Mouse (Mus musculus) liver, embryonic 16.5 days (tissue): ENCODE data around the gene Cdc42bpb. TPM values are rescaled to one million over a fixed set of nuclear protein-coding genes. Genes with fewer than 3 reads are reported as not detected.

Experiments
- ATAC-seq: fragments of 200-750 bp; cut with Nextera tagmentation; 2 replicates; pipeline ENCODE4 v1.8.0; 2017; ENCODE audit warnings: low read depth, mild to moderate bottlenecking, moderate number of reproducible peaks, moderate library complexity
- H3K27ac ChIP-seq: fragments of 300-500 bp; sonication (generic); 2 replicates; pipeline ENCODE4 v1.5.1; 2014; ENCODE audit warnings: mild to moderate bottlenecking, low read length
- H3K27me3 ChIP-seq: fragments of 300-500 bp; sonication (generic); 2 replicates; pipeline ENCODE4 v1.6.1; 2014; ENCODE audit warnings: low read depth, low read length, mixed read lengths; ENCODE audit not compliant: control insufficient read depth, insufficient read depth
- H3K36me3 ChIP-seq: fragments of 300-500 bp; sonication (generic); 2 replicates; pipeline ENCODE4 v1.6.1; 2014; ENCODE audit warnings: mild to moderate bottlenecking; ENCODE audit not compliant: control insufficient read depth, insufficient read depth
- H3K4me1 ChIP-seq: fragments of 300-500 bp; sonication (generic); 2 replicates; pipeline ENCODE4 v1.6.1; 2014; ENCODE audit warnings: low read depth, low read length, mixed read lengths; ENCODE audit not compliant: control insufficient read depth
- H3K4me2 ChIP-seq: fragments of 300-500 bp; sonication (generic); 2 replicates; pipeline ENCODE4 v1.6.1; 2014; ENCODE audit warnings: low read depth, low read length, mixed read lengths
- H3K4me3 ChIP-seq: fragments of 300-500 bp; sonication (generic); 2 replicates; pipeline ENCODE4 v1.5.1; 2014; ENCODE audit warnings: low read depth, mild to moderate bottlenecking, low read length
- H3K9ac ChIP-seq: fragments of 300-500 bp; sonication (generic); 2 replicates; pipeline ENCODE4 v1.6.1; 2014; ENCODE audit warnings: low read depth, low read length
- H3K9me3 ChIP-seq: fragments of 300-500 bp; sonication (generic); replicated peaks from 2 replicates; pipeline ENCODE4 v1.6.1; 2016; ENCODE audit warnings: low read length; ENCODE audit not compliant: control insufficient read depth
- WGBS: fragments of 180-500 bp; shearing (Covaris S2); extraction: QIAGEN DNeasy Blood & Tissue Kit; methylation state at CpG from one replicate; pipeline ENCODE4 v1.1.7; 2014; ENCODE audit not compliant: insufficient replicate concordance; 5-methylcytosine and 5-hydroxymethylcytosine counted together
- polyA plus RNA-seq: library from polyadenylated mRNA; unstranded; fragments of >200 nt; fragmentation: Nextera tagmentation; extraction: Ambion mirVana; gene quantifications from 2 replicates; pipeline ENCODE4 v1.2.1, GENCODE M21; 2015

Cdc42bpb gene
- polyA plus RNA-seq, 1 experiment from 2014 or later = 10.1 TPM

- Histone ChIP-seq H3K27ac (no peak overlapping the region), H3K4me1 (peaks cover 3% of the 10 kb centered on the region), H3K27me3 (no peaks in the 10 kb centered on the region), H3K36me3 (no peaks in the 10 kb centered on the region), H3K9ac (no peak overlapping the region), H3K9me3 (no peaks in the 10 kb centered on the region), H3K4me2 (no peak overlapping the region), H3K4me3 (no peak overlapping the region)
- WGBS = 74% methylated on average over 15 of the region's 15 CpGs
- no peak for ATAC-seq
Observed at GRCm38 (mm10) chr12:111333020-111333605, 44.4 kb downstream of the Cdc42bpb start.

- no peak overlapping the region for H3K27ac ChIP-seq
- no peaks in the 10 kb centered on the region for H3K27me3 ChIP-seq
- H3K36me3 ChIP-seq = no peaks in the 10 kb centered on the region
- H3K9me3 ChIP-seq = no peaks in the 10 kb centered on the region
- H3K9ac ChIP-seq = no peak overlapping the region
- H3K4me2 ChIP-seq = no peak overlapping the region
- WGBS = 74% methylated on average over 11 of the region's 11 CpGs
- H3K4me1 ChIP-seq = no peaks in the 10 kb centered on the region; the same call in 1 of the 2 replicates
- no peak for ATAC-seq
- no peak overlapping the region for H3K4me3 ChIP-seq
Observed at GRCm38 (mm10) chr12:111332443-111332842, 45.1 kb downstream of the Cdc42bpb start.

- 79% methylated on average over 9 of the region's 9 CpGs for WGBS
- H3K9ac ChIP-seq = no peak overlapping the region
- H3K4me1 ChIP-seq = no peaks in the 10 kb centered on the region; the same call in 1 of the 2 replicates
- H3K4me2 ChIP-seq = no peak overlapping the region
- H3K27me3 ChIP-seq = no peaks in the 10 kb centered on the region
- no peak overlapping the region for H3K27ac ChIP-seq
- no peaks in the 10 kb centered on the region for H3K9me3 ChIP-seq
- ATAC-seq = no peak
- no peaks in the 10 kb centered on the region for H3K36me3 ChIP-seq
- H3K4me3 ChIP-seq = no peak overlapping the region
Observed at GRCm38 (mm10) chr12:111331573-111331972, 45.9 kb downstream of the Cdc42bpb start.

- no peaks in the 10 kb centered on the region for H3K27me3 ChIP-seq
- H3K36me3 ChIP-seq = no peaks in the 10 kb centered on the region
- no peak for ATAC-seq
- 85% methylated on average over 15 of the region's 15 CpGs for WGBS
- H3K9ac ChIP-seq = no peak overlapping the region
- no peak overlapping the region for H3K4me2 ChIP-seq
- H3K4me3 ChIP-seq = no peak overlapping the region
- no peak overlapping the region for H3K27ac ChIP-seq
- no peaks in the 10 kb centered on the region for H3K9me3 ChIP-seq
- no peaks in the 10 kb centered on the region; the same call in 1 of the 2 replicates for H3K4me1 ChIP-seq
Observed at GRCm38 (mm10) chr12:111329281-111329680, 48.2 kb downstream of the Cdc42bpb start.

- H3K27ac ChIP-seq = no peak overlapping the region
- H3K36me3 ChIP-seq = 0 out of 2 replicates have a peak, but pooled peaks cover 2% of the 10 kb centered on the region
- H3K4me2 ChIP-seq = no peak overlapping the region
- 50% methylated on average over 6 of the region's 6 CpGs for WGBS
- H3K4me3 ChIP-seq = no peak overlapping the region
- H3K9me3 ChIP-seq = no peaks in the 10 kb centered on the region
- H3K27me3 ChIP-seq = no peaks in the 10 kb centered on the region
- H3K4me1 ChIP-seq = no peaks in the 10 kb centered on the region; the same call in 1 of the 2 replicates
- no peak overlapping the region for H3K9ac ChIP-seq
- no peak for ATAC-seq
Observed at GRCm38 (mm10) chr12:111328360-111328759, 49.2 kb downstream of the Cdc42bpb start.

- Histone ChIP-seq H3K36me3 (peaks cover 2% of the 10 kb centered on the region; the same call in 1 of the 2 replicates), H3K27ac (no peak overlapping the region), H3K9ac (no peak overlapping the region), H3K27me3 (no peaks in the 10 kb centered on the region), H3K9me3 (no peaks in the 10 kb centered on the region), H3K4me2 (no peak overlapping the region), H3K4me3 (no peak overlapping the region), H3K4me1 (no peaks in the 10 kb centered on the region; the same call in 1 of the 2 replicates)
- 78% methylated on average over 18 of the region's 18 CpGs for WGBS
- no peak for ATAC-seq
Observed at GRCm38 (mm10) chr12:111325744-111326424, 51.6 kb downstream of the Cdc42bpb start.

GRCm38 (mm10) chr12:111324949-111325348 lies 52.6 kb downstream of the Cdc42bpb start:
- no peak overlapping the region for H3K4me2 ChIP-seq
- H3K36me3 ChIP-seq = peaks cover 4% of the 10 kb centered on the region
- H3K27me3 ChIP-seq = no peaks in the 10 kb centered on the region
- ATAC-seq = no peak
- no peak overlapping the region for H3K9ac ChIP-seq
- no peaks in the 10 kb centered on the region for H3K9me3 ChIP-seq
- 74% methylated on average over 12 of the region's 12 CpGs for WGBS
- no peak overlapping the region for H3K27ac ChIP-seq
- no peak overlapping the region for H3K4me3 ChIP-seq
- no peaks in the 10 kb centered on the region; the same call in 1 of the 2 replicates for H3K4me1 ChIP-seq

- ATAC-seq = no peak
- Histone ChIP-seq H3K4me3 (no peak overlapping the region), H3K36me3 (peaks cover 4% of the 10 kb centered on the region)
Observed at GRCm38 (mm10) chr12:111324536-111324935, 53.0 kb downstream of the Cdc42bpb start.

GRCm38 (mm10) chr12:111323423-111323822 lies 54.1 kb downstream of the Cdc42bpb start:
- no peaks in the 10 kb centered on the region; the same call in 1 of the 2 replicates for H3K4me1 ChIP-seq
- no peak overlapping the region for H3K27ac ChIP-seq
- no peak overlapping the region for H3K4me3 ChIP-seq
- no peak overlapping the region for H3K4me2 ChIP-seq
- 32% methylated on average over 4 of the region's 4 CpGs for WGBS
- no peak overlapping the region for H3K9ac ChIP-seq
- peaks cover 10% of the 10 kb centered on the region for H3K36me3 ChIP-seq
- no peaks in the 10 kb centered on the region for H3K27me3 ChIP-seq
- no peak for ATAC-seq
- no peaks in the 10 kb centered on the region for H3K9me3 ChIP-seq

More at GRCm38 (mm10) chr12:111324536-111324935, 53.0 kb downstream of the Cdc42bpb start:
- Histone ChIP-seq H3K4me2 (no peak overlapping the region), H3K4me1 (no peaks in the 10 kb centered on the region; the same call in 1 of the 2 replicates), H3K9me3 (no peaks in the 10 kb centered on the region), H3K27ac (no peak overlapping the region), H3K27me3 (no peaks in the 10 kb centered on the region), H3K9ac (no peak overlapping the region)
- WGBS = 85% methylated on average over 21 of the region's 21 CpGs
